Mouse (Mus musculus): ENCODE results near the gene Tymp. TPM values are rescaled to one million over a fixed set of nuclear protein-coding genes. Genes with fewer than 3 reads are reported as not detected.
A peak's percentile ranks its signal among the peaks of the same experiment; 100 is the strongest.

Gene Tymp
- total RNA-seq, 2 experiments from 2014 or later, result 0.41 to 0.64 TPM

DNA sequence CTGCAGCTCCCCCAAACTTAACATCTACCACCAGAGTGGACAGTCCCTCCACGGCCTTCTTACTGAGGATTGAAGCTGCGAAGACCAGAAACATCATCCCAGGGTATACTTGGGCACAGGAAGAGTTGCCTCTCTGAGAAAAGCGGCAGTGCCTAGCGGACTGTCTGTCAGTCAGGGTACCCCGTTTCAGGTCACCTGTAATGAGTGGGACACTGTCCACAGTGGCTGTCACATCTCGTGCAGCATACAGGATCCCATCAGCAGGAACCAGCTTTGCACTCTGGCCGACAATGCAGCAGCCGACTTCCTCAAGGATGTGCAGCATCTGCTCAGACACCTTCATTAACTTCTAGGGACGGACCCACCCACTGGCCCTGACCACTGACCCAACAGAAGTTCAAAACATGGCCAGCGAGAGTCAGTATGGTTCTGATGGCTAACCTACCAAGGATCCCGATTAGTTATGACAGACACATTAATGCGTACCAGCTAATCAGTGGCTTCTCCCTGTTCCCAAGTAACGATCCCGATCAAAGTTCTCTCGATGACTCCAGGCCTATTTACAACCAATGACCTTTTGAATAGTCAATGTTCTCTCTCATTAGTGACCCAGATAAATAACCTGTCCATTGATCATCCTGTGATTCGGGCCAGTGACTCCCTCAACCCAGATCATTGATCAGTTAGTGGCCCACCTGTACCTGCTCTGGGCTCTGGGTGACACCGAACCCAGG lies 1.9 kb downstream of the Tymp start:
- DNase-seq, result no peak

DNA sequence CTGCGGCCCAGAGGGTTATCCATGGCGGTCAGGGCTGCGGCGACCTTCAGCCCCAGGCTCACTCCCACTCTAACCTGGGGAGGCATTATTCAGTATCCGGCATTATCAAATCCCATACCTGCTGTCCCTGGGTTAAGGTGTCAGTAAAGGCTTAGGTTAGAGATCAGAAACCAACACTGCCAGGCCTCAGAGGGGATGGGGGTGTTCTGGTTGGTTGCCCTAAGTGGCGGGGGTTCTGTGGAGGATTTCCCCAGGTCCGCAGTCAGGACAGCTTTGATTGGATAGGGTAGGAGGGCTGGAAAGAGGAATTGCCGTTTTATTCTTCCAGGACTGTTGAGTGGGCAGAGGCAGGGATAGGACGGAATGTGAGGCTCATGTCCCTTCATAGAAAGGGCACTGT lies 2.5 kb downstream of the Tymp start:
- intact Hi-C loops (cut with DNase I), result loop anchor here (1.0 to 2.0 kb wide), 2 partner anchors 19 to 54 kb away; partner anchors contain the start of genes C730034F03Rik, Chkb, Gm44502 and Lmf2
- DNase-seq, result no peak

More for the DNA sequence above, 1.9 kb downstream of the Tymp start:
- intact Hi-C loops (cut with DNase I), result loop anchor here (1.0 to 5.0 kb wide), 3 partner anchors 20 to 92 kb away; partner anchors contain the start of genes C730034F03Rik, Chkb, Gm44502 and Lmf2

DNA sequence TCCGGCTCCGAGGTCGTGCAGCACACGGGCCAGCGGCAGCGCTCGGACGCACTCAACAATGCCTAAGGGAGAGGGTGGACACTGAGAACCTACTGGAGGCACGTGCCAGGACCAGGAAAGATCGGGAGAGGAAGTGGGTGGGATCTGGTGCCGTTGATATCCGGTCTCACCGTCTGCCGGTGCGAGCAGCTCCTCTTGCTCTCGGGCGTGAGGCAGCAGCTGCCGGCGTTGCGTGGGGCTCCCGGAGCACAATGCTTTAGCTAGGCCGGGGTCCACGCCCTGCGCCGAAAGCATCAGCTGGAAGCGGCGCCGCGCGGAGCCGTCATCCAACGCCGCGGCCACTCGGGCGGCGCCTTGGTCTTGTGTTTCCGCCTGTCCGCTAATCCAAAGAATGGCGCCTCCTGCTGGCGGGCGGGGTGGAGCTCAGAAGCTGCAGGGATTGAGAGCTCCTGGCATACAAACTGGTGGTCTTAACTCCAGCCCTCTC lies 3.0 kb downstream of the Tymp start, which contains the start of gene Sco2:
Gene Sco2, minus strand, starts transcription at position 85 of the 487 bp plus-strand sequence.
- intact Hi-C loops (cut with DNase I), result loop anchor here (1.0 to 2.0 kb wide), 2 partner anchors 19 to 55 kb away; partner anchors contain the start of genes C730034F03Rik, Chkb, Gm44502 and Lmf2
- peak; percentile 96 to 97 for DNase-seq

DNA sequence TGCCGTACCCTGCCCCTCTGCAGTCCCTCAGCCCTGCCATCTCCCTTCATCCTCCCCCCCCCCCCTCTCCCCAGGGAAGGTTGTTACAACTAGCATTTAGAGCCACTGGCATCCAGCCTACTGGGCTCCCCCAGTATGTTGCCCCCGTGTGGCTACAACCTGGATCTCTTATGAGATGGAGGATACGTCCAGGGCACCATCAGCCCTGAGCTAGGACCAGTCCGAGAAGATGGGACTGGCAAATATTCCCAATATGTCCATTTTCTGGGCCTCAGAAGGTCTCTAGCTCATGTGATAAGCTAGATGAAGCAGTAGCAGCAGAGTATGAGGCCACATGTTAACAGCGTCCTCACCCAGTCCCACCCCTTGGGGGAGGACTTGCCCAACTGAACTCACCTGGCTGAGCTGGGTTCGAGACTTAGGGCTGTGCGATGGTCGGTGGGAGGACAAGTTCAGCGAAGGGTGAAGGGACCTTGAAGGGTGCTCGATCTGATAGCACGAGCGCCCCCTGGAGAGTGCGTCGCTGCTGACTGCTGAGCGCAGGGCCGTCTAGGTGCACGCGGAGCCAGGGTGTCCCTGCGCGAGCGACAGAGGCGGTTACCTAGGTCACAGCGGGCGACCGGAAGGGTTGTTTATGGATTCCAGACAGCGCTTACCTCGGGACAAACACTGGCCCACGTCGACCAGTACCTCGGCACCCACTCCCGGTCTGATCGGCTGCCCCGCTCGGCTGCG lies 3.6 kb downstream of the Tymp start:
- intact Hi-C loops (cut with DNase I), result no loop called here
- DNase-seq, result peak; percentile 87 to 88

DNA sequence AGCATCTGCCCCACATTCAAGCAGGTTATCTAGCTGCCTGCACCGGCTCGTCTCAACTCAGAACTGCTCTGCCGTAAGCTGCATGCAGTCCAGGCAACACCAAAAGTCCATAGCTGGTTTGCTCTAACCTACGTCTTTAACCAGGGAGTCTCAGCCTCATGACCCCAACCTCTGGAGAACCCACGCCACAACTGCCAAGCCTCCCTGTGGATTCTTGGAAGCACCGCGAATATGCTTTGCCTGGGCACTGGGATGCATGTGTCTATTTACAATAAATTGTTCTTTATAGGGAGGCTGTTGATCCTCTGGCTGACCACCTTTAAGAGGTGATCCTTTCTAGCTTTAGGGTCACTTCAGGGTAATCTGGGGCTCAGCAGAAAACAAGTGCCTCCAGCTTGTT lies 4.3 kb downstream of the Tymp start:
- intact Hi-C loops (cut with DNase I), result no loop called here
- no peak for DNase-seq

DNA sequence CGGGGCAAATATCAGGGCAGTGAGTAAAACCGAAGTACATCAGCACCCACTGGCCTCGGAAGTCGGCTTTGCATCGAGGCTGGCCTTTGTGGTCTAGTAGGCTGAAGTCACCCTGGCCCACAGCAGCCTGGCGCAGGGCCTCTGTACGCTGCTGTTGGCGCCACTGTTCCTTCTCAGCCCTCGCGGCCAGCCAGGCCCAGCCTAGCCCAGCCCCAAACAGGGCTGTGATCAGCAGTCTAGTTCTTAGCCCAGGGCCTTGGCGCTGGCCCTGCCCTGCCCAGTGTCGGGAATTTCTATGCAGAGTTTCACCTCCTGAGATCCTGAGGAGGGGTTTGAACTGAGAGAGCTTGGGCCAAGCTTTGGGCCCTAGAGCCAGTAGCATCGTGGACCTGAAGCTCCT lies 4.8 kb downstream of the Tymp start:
- DNase-seq, result no peak
- intact Hi-C loops (cut with DNase I), result no loop called here

DNA sequence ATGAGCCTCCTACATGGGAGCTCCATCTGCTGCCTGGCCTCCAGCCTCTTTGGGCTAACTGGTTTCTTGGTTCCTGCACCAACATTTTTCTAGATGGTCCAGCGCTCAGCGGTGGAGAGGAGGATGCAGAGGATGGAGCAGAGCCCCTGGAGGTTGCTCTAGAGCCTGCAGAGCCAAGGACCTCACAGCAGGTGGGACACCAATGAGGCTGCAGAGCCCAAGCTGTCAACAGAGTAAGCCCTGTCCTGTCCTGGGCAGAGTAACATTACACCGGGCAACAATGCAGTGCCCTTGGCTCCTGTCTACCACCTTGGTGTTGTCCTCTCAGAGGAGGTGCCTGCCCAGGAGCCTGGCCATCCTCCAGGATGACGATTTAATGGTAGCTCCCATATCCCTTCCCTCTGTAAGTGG lies 11.7 kb downstream of the Tymp start:
- intact Hi-C loops (cut with DNase I), result no loop called here
- no peak for DNase-seq

DNA sequence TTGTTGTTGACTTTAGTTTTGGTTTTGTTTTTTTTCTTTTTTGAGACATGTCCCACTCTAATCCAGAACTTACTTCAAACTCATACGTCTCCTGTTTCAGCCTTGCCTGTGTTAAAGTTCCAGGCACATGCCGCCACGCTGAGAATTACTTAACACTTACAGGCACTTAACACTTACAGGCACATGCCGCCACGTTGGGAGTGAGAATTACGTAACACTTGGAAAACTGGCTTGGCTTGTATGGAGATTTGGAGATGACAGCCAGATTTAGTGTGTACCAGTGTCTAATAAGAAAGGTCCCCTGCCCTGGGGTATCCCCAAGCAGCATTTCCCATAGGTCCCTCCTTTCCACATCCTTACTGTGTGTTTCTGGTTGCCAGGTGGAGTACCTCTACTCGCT lies 13.8 kb downstream of the Tymp start:
- intact Hi-C loops (cut with DNase I), result no loop called here
- no peak for DNase-seq

DNA sequence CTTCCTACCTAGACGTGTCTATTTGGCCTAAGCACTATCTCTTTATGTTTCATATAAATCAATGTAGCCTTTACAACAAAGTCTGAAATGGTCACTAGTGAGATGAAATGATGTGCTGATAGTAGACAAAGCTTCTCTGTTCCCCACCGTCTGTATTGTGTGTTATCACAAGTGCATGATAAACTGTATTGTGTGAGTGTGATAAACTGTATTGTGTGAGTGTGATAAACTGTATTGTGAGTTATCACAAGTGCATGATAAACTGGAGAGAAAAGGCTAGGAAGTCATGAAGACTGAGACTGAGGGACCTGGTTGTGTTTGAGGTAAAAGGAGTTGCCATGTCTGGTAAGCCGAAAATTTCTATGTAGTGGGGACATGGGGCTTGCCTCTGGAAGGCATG lies 18.1 kb downstream of the Tymp start:
- intact Hi-C loops (cut with DNase I), result loop anchor here (5.0 kb wide), 2 partner anchors 69 to 236 kb away; partner anchors contain the start of genes C730034F03Rik, Chkb, Cpt1b and Gm44502
- no peak for DNase-seq

DNA sequence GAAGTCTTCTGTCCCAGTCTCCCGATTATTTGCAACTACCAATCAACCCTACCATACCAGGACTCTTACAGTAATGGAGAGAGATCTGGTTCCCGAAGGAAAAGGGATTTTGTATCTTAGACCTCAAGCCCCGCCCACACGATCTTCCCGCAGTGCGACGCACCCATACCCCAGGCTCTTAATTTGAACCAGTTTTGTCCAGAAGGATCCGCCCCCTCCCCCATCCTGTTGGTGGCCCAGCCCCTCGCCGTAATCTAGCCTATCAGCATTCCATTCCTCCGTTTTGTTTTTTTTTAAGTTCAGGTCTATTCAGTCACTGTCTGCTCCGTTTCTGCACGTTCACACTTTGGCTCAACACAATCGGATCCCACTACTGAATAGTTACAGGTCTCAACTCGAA lies 20.5 kb downstream of the Tymp start:
- intact Hi-C loops (cut with DNase I), result loop anchor here (5.0 kb wide), 2 partner anchors 71 to 234 kb away; partner anchors contain the start of genes C730034F03Rik, Chkb, Cpt1b and Gm44502
- DNase-seq, result no peak

DNA sequence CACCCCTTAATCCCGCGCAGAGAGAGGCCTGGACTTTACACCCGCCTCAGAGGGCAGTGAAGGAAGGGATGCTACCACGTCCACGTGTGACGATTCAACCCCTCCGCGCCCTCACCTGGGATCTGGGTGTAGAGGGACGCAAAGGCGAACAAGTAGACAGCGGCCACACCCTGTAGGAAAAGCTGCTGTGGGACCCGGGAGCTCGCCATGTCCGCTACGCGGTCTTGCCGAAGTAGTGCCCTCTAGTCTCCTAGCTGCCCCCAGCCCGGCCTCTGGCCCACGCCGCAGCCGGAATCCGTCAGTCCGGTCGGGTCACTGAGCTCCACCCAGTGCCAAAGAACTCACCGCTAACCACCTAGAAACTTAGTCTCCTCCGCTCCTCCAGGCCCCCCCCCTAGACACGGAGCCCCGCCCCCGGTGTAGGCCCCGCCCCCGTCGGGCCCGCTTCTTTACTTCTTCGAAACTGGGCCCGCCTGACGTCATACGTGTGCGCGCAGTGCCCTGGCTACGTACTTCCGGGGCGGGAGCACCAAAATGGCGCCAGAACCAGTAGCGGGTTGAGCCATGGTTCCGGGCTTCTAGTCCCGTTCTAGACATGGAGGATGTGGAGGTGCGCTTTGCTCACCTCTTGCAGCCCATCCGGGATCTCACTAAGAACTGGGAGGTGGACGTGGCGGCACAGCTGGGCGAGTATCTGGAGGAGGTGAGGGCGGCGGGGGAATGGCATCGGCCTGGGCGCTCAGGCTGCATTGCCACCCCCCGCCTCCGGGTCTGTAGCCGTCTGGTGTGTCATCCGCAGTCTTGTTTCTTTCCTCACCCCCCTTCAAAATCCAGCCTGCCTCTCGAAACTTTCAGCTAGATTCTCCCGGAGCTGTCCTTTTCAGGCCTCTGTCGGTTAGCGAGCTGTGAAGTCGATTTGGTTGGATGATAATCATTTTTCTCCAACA lies 21.3 kb downstream of the Tymp start, which contains the start of the genes Lmf2 and Ncaph2:
Gene Lmf2, minus strand, starts transcription at position 419 of the 947 bp plus-strand sequence.
Gene Ncaph2, plus strand, starts transcription at position 479 of the 947 bp plus-strand sequence.
- peak; percentile 96 to 98 for DNase-seq
- intact Hi-C loops (cut with DNase I), result loop anchor here (1.0 to 5.0 kb wide), 4 partner anchors 19 to 233 kb away; partner anchors contain the start of genes C730034F03Rik, Chkb, Cpt1b and Gm44502

DNA sequence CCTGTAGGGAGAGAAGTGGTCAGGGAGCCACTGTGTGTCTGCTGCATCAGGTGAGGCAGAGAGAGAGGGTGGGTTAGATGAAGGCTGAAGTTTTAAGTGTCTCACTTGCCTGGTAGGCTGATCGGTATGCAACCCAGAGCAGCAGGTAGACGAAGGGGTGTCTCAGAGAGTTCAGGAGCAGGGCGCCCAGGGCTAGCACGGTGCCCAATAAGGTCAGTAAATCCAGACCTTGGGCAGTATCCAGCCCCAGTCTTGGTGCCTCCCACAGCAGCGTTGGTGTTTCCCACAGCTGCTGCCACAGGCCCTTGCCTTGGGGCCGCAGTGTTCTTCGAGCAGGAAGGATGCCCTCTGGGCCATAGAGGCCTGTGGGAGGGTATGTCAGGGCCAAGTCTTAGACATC lies 22.4 kb downstream of the Tymp start:
- intact Hi-C loops (cut with DNase I), result loop anchor here (2.0 kb wide), 1 partner anchor 40 kb away; the partner anchor contains the start of gene Sbf1
- no peak for DNase-seq

DNA sequence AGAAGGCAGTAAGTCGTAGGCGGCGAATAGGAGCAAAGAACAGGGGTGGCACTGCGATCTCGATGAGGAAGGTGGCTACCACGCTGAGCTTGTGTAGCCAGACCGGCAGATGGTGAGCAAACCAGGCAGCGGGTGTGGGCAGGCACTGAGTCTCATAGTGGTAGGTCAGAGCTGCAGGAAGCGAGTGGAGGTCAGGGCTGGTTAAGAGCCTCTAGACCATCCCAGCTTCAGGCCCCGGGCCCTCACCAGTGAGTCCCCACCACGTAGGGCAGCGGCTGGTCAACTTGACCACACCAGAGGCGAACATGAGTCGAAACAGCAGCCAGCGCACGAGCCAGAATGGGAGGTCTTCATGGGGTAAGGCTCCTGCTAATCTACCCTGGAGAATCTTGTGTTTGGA lies 23.0 kb downstream of the Tymp start:
- DNase-seq, result no peak
- intact Hi-C loops (cut with DNase I), result loop anchor here (2.0 kb wide), 1 partner anchor 39 kb away; the partner anchor contains the start of gene Sbf1

DNA sequence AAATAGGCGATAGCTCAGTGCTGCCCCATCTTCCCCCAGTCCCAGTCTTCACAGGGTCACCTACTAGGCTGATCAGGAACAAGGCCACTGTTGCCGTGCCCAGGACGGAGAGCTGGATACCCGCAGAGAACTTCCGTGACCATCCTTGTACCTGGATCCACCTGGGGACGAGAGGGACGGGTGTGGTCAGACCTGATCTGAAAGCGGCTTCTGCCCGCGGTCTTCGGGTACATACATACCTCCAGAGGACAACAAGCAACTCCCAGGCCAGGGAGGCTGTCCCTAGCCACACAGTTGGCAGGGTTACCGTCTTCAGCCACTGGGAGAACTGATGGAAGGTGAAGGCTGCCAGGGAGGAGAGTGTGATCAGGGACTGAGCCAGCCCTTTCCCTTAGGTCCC lies 24.0 kb downstream of the Tymp start:
- intact Hi-C loops (cut with DNase I), result no loop called here
- DNase-seq, result no peak

DNA sequence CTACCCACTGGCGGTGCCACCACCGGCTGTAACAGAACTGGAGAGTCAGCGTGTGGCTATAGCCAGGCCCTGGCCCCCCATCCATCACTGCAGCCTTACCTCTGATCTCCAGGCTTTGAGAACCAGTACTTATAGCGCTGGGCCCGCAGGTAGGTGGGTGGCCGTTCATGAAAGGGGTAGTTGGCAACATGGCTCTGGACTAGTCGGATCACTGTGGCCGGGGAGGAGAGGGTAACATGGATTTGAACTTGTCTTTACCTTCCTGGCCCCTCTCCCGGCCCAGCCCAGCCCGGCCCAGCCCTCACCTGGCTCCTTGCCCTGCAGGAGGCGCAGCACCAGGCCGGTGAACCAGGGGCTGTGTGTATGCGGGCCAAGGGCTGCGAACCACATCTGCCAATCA lies 24.8 kb downstream of the Tymp start:
- intact Hi-C loops (cut with DNase I), result no loop called here

DNA sequence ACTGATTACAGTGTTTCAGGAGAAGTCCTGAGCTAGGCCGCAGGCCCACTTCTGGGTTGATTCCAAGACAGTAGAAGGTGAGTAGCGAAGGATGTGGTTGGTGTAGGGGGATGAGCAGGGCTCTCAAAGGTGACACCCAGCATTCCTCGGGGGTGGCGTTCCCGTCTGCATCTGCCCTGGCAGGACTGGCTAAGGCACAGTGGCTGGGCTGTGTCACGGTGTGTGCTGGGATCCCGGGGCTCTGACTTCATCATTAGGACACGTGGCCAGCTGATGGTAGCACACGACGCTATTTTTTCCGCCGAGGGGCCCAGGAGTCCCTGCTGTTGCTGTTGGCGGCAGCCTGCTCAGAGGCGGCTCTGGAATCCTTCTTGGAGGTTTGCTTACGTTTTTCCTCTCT lies 25.5 kb downstream of the Tymp start:
- intact Hi-C loops (cut with DNase I), result no loop called here
- DNase-seq, result no peak

More for the DNA sequence above, 24.8 kb downstream of the Tymp start:
- DNase-seq, result no peak

DNA sequence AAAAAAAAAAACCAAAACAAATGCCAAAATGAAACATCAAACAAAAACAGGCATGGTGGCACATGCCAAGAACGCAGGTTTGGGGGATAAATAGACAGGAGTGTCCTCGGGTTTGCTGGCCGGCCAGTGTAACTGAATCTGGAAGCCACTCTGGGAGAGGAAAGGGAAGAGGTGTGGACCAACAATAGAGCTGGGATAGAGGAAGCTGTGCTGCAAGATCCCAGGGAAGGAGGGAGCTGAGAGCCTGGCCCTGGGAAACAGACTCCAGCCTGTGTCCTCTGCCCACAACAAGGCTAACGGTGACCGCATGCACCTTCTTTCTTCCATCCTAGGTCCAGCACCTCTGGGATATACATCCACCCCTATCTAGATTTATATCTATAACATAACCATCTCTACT lies 26.4 kb downstream of the Tymp start:
- DNase-seq, result no peak
- intact Hi-C loops (cut with DNase I), result no loop called here

DNA sequence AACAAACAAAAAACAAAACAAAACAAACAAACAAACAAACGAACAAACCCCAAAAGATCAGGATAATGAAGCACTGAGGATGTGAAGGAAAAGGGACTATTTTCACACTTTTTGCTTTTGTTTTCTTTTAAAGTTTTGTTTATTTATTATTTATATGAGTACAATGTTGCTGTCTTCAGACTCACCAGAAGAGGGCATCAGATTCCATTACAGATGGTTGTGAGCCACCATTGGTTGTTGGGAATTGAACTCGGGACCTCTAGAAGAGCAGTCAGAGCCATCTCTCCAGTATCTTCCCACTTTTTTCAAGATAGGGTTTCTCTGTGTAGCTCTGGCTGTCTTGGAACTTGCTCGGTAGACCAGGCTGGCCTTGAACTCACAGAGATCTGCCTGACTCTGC lies 33.5 kb downstream of the Tymp start:
- DNase-seq, result no peak
- intact Hi-C loops (cut with DNase I), result loop anchor here (5.0 kb wide), 1 partner anchor 124 kb away; no protein-coding TSS in a partner anchor

DNA sequence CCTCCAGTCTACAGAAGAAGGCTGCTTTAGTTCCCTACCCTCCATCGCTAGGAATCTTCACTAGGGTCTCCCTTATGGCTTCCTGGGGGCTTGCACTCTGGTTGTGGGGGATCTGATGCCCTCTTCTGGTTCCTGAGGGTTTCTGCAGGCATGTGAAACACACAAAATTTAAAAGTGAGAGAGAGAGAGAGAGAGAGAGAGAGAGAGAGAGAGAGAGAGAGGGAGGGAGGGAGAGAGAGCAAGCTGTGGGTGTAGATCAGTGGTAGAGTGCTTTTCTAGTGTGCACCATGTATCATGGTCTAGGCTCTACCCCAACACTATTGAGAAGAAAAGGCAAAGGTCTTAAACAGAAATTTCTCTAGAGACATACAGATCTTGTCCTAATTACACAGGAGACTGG lies 35.2 kb downstream of the Tymp start:
- intact Hi-C loops (cut with DNase I), result loop anchor here (5.0 kb wide), 1 partner anchor 126 kb away; no protein-coding TSS in a partner anchor
- no peak for DNase-seq
